Mouse (Mus musculus): ENCODE measurements around the gene Ntrk3. TPM values are rescaled to one million over a fixed set of nuclear protein-coding genes. Genes with fewer than 3 reads are reported as not detected.

Ntrk3 gene
- polyA plus RNA-seq, 1 experiment from 2014 or later = 1.2 TPM

GRCm38 (mm10) chr7:78565386-78565785 lies 172.4 kb downstream of the Ntrk3 start:
- Histone ChIP-seq H3K4me1 (replicated peaks; ENCODE audit: control insufficient read depth, insufficient read depth, low read length) (no peaks in the 10 kb centered on the region), H3K9me3 (ENCODE audit: control insufficient read depth) (no peaks in the 10 kb centered on the region), H3K4me2 (replicated peaks; ENCODE audit: low read depth) (no peak overlapping the region), H3K9ac (ENCODE audit: low read depth, low read length) (no peak overlapping the region), H3K27me3 (replicated peaks; ENCODE audit: control insufficient read depth, insufficient read depth, low read length) (no peaks in the 10 kb centered on the region), H3K36me3 (ENCODE audit: control insufficient read depth, insufficient read depth) (no peaks in the 10 kb centered on the region), H3K4me3 (ENCODE audit: low read depth, low read length) (no peak overlapping the region), H3K27ac (ENCODE audit: low read depth, low read length) (no peak overlapping the region)
- no peak for TF ChIP-seq CTCF (IDR thresholded peaks at IDR 0.05; ENCODE audit: low read depth)
- ATAC-seq = no peak
- 86% methylated on average over 3 of the region's 3 CpGs for WGBS

DNA sequence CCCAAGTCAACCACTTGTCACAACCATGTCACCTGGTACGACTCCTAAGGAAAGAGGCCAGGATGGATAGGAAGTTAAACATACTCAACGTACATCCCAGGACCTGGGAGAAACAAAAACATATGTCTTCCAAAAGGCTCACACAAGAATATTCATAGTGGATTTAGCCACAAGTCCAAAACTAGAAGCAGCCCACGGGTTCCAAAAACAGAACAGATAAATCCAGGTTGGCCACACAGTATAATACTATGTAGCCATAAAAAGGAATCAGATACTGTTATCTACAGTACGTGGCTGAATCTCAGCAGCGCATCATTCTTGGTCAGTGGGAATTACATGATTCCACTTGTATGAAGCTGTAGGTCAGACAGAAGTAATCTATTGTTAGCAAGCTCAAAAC lies 179.3 kb downstream of the Ntrk3 start:
- no peak overlapping the region for H3K4me3 ChIP-seq (ENCODE audit: low read depth, low read length)
- ATAC-seq = no peak
- H3K36me3 ChIP-seq (ENCODE audit: control insufficient read depth, insufficient read depth) = no peaks in the 10 kb centered on the region
- no peaks in the 10 kb centered on the region for H3K9me3 ChIP-seq (ENCODE audit: control insufficient read depth)
- H3K9ac ChIP-seq (ENCODE audit: low read depth, low read length) = no peak overlapping the region
- WGBS = 81% methylated on average over 5 of the region's 5 CpGs
- no peaks in the 10 kb centered on the region for H3K4me1 ChIP-seq (replicated peaks; ENCODE audit: control insufficient read depth, insufficient read depth, low read length)
- TF ChIP-seq CTCF (IDR thresholded peaks at IDR 0.05; ENCODE audit: low read depth) = no peak
- H3K27ac ChIP-seq (ENCODE audit: low read depth, low read length) = no peak overlapping the region
- no peaks in the 10 kb centered on the region for H3K27me3 ChIP-seq (replicated peaks; ENCODE audit: control insufficient read depth, insufficient read depth, low read length)
- H3K4me2 ChIP-seq (replicated peaks; ENCODE audit: low read depth) = no peak overlapping the region

DNA sequence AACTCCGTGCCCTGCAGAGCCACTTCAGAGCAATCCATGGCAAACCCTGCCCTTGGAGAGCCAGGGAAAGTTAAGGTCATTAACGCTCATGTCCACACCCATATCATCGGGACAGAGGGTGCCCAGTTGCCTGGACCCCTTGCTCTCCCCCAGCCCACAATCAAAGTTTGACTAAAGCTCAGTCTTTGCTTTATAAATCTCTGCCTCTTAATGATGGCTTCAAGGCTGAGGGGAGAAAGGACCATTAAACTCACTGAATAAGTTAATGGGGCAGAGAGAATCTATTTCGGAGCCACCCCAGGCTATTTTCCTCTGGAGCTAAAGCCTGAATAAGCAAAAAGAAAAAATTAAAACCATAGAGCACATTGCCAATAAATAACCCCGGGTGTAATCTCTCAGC lies 182.3 kb downstream of the Ntrk3 start:
- 84% methylated on average over 5 of the region's 5 CpGs for WGBS
- ATAC-seq = no peak
- TF ChIP-seq CTCF (IDR thresholded peaks at IDR 0.05; ENCODE audit: low read depth) = no peak

GRCm38 (mm10) chr7:78549461-78549860 lies 188.4 kb downstream of the Ntrk3 start:
- H3K9me3 ChIP-seq (ENCODE audit: control insufficient read depth) = no peaks in the 10 kb centered on the region
- H3K4me3 ChIP-seq (ENCODE audit: low read depth, low read length) = no peak overlapping the region
- H3K36me3 ChIP-seq (ENCODE audit: control insufficient read depth, insufficient read depth) = no peaks in the 10 kb centered on the region
- H3K27ac ChIP-seq (ENCODE audit: low read depth, low read length) = no peak overlapping the region
- no peaks in the 10 kb centered on the region for H3K27me3 ChIP-seq (replicated peaks; ENCODE audit: control insufficient read depth, insufficient read depth, low read length)
- no peak overlapping the region for H3K9ac ChIP-seq (ENCODE audit: low read depth, low read length)
- ATAC-seq = no peak
- H3K4me2 ChIP-seq (replicated peaks; ENCODE audit: low read depth) = no peak overlapping the region
- no peak for TF ChIP-seq CTCF (IDR thresholded peaks at IDR 0.05; ENCODE audit: low read depth)
- H3K4me1 ChIP-seq (replicated peaks; ENCODE audit: control insufficient read depth, insufficient read depth, low read length) = no peaks in the 10 kb centered on the region
- 88% methylated on average over 8 of the region's 8 CpGs for WGBS

More for the DNA sequence above, 182.3 kb downstream of the Ntrk3 start:
- Histone ChIP-seq H3K27me3 (replicated peaks; ENCODE audit: control insufficient read depth, insufficient read depth, low read length) (no peaks in the 10 kb centered on the region), H3K9ac (ENCODE audit: low read depth, low read length) (no peak overlapping the region), H3K9me3 (ENCODE audit: control insufficient read depth) (no peaks in the 10 kb centered on the region), H3K4me2 (replicated peaks; ENCODE audit: low read depth) (no peak overlapping the region), H3K4me1 (replicated peaks; ENCODE audit: control insufficient read depth, insufficient read depth, low read length) (no peaks in the 10 kb centered on the region), H3K36me3 (ENCODE audit: control insufficient read depth, insufficient read depth) (no peaks in the 10 kb centered on the region), H3K27ac (ENCODE audit: low read depth, low read length) (no peak overlapping the region), H3K4me3 (ENCODE audit: low read depth, low read length) (no peak overlapping the region)

DNA sequence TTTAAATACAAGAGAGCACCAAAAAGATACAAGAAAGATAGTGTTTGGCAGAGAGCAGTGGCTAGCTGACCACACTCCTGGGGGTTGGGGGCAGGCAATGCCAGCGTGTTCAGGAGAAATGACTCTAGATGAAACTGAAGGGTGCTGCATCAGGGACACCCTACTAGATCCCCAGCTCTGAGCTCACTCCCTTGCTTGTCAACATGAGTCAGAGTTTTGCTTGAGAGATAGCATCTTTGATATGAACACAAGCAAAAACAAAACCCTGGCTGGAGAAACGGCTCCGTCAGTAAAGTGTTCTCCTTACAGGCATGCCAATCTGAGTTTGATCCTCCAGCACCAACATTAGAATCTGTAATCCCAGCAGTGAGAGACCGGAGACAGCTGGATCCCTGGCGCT lies 189.1 kb downstream of the Ntrk3 start:
- Histone ChIP-seq H3K27ac (ENCODE audit: low read depth, low read length) (no peak overlapping the region), H3K9ac (ENCODE audit: low read depth, low read length) (no peak overlapping the region), H3K27me3 (replicated peaks; ENCODE audit: control insufficient read depth, insufficient read depth, low read length) (no peaks in the 10 kb centered on the region), H3K4me1 (replicated peaks; ENCODE audit: control insufficient read depth, insufficient read depth, low read length) (no peaks in the 10 kb centered on the region), H3K4me2 (replicated peaks; ENCODE audit: low read depth) (no peak overlapping the region), H3K4me3 (ENCODE audit: low read depth, low read length) (no peak overlapping the region), H3K36me3 (ENCODE audit: control insufficient read depth, insufficient read depth) (no peaks in the 10 kb centered on the region), H3K9me3 (ENCODE audit: control insufficient read depth) (no peaks in the 10 kb centered on the region)
- TF ChIP-seq CTCF (IDR thresholded peaks at IDR 0.05; ENCODE audit: low read depth) = no peak
- 83% methylated on average over 5 of the region's 5 CpGs for WGBS
- ATAC-seq = no peak

DNA sequence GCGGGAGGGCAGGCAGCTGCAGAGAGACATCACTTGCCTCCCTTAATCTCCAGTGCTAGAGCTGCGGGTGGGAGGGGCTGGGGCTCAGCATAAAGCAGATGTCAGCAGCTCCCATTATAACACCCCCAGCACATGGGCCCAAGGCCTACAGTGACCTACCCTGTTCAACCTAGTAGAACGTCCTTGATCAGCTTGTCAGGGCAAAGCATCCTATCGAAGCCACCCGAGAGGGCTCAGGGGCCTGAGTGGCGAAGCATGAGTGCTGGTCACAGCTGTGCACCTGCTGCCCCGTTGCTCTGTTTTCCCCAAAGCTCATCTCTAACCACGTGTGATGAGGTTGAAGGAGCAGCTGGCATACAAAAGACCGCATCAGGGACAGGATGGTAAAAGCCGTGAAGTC lies 191.3 kb downstream of the Ntrk3 start:
- no peak overlapping the region for H3K9ac ChIP-seq (ENCODE audit: low read depth, low read length)
- H3K36me3 ChIP-seq (ENCODE audit: control insufficient read depth, insufficient read depth) = no peaks in the 10 kb centered on the region
- H3K9me3 ChIP-seq (ENCODE audit: control insufficient read depth) = no peaks in the 10 kb centered on the region
- H3K4me1 ChIP-seq (replicated peaks; ENCODE audit: control insufficient read depth, insufficient read depth, low read length) = no peaks in the 10 kb centered on the region
- TF ChIP-seq CTCF (IDR thresholded peaks at IDR 0.05; ENCODE audit: low read depth) = no peak
- no peak overlapping the region for H3K27ac ChIP-seq (ENCODE audit: low read depth, low read length)
- H3K4me3 ChIP-seq (ENCODE audit: low read depth, low read length) = no peak overlapping the region
- ATAC-seq = no peak
- H3K4me2 ChIP-seq (replicated peaks; ENCODE audit: low read depth) = no peak overlapping the region
- no peaks in the 10 kb centered on the region for H3K27me3 ChIP-seq (replicated peaks; ENCODE audit: control insufficient read depth, insufficient read depth, low read length)
- 81% methylated on average over 10 of the region's 10 CpGs for WGBS

DNA sequence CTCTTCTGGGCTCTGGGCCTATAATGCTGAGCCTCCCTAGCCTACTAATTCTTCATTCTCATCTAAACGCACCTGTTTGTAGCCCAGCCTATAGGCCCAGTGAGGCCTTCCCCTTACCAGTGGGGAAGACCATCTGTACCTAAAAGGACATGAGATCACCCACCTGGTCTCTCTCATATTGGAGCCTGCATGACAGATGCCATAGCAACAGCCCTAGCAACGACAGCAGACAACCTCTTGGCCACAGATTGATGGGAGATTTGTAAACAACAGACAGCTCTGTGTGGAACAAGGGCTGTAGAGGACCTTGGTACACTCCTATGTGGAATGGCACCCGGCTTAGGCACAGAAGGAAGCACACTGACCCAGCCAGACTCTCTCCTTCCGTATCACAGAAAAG lies 195.3 kb downstream of the Ntrk3 start:
- H3K27me3 ChIP-seq (replicated peaks; ENCODE audit: control insufficient read depth, insufficient read depth, low read length) = no peaks in the 10 kb centered on the region
- H3K4me1 ChIP-seq (replicated peaks; ENCODE audit: control insufficient read depth, insufficient read depth, low read length) = no peaks in the 10 kb centered on the region
- H3K4me2 ChIP-seq (replicated peaks; ENCODE audit: low read depth) = no peak overlapping the region
- H3K4me3 ChIP-seq (ENCODE audit: low read depth, low read length) = no peak overlapping the region
- H3K27ac ChIP-seq (ENCODE audit: low read depth, low read length) = no peak overlapping the region
- no peak for TF ChIP-seq CTCF (IDR thresholded peaks at IDR 0.05; ENCODE audit: low read depth)
- 60% methylated on average over 4 of the region's 4 CpGs for WGBS
- no peak for ATAC-seq
- no peaks in the 10 kb centered on the region for H3K9me3 ChIP-seq (ENCODE audit: control insufficient read depth)
- no peaks in the 10 kb centered on the region for H3K36me3 ChIP-seq (ENCODE audit: control insufficient read depth, insufficient read depth)
- no peak overlapping the region for H3K9ac ChIP-seq (ENCODE audit: low read depth, low read length)

Data from intestine, postnatal 0 days (tissue).